ENCODE assay signal across 12 mouse cellular contexts in the genomic region with DNA sequence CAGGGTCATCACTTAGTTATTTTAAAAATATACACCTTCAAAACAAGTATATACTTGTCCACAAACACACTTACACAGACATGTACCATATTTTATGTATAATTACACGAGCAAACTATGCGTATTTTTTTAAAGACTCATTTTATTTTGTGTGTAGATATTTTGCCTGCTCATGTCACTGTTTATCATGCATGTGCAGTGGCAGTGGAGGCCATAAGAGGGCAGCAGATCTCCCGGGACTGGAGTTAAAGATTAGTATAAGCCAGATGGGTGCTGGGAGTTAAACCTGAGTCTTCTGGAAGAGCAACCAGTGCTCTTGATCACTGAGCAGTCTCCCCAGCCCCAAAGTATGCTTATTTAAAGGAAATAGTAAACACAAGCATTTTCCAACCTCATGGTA. TPM values are rescaled to one million over a fixed set of nuclear protein-coding genes. Genes with fewer than 3 reads are reported as not detected.
DNase-seq lines count a peak whose midpoint lies in the region; ATAC-seq and TF ChIP-seq lines count a peak whose summit lies in the region.
"Had no signal": no experiment of that assay in that cellular context is flagged by ENCODE, and none has a peak within 500 bp of the region (broad histone marks: within the 10 kb centered on the region; RNA-seq: fewer than 3 reads in every experiment).

No protein-coding gene starts in this region.

- no peak overlapping the region for H3K4me2 ChIP-seq in kidney, embryonic 16.5 days (replicated peaks; ENCODE audit: low read depth, low read length)
- H3K4me2 ChIP-seq in midbrain, postnatal 0 days (ENCODE audit: low read depth, low read length, poor library complexity, severe bottlenecking): no peak overlapping the region
- no peak overlapping the region for H3K4me2 ChIP-seq in midbrain, embryonic 11.5 days

- TF ChIP-seq CTCF in midbrain, postnatal 0 days (IDR thresholded peaks at IDR 0.05): peak; percentile 62

- no peaks in the 10 kb centered on the region for H3K4me1 ChIP-seq in kidney, embryonic 16.5 days (ENCODE audit: insufficient read depth, low read length)
- H3K4me1 ChIP-seq in midbrain, postnatal 0 days (ENCODE audit: insufficient read depth, low read length): no peaks in the 10 kb centered on the region
- H3K4me1 ChIP-seq in midbrain, embryonic 11.5 days (ENCODE audit: control insufficient read depth, insufficient read depth, low read length): no peaks in the 10 kb centered on the region

- ATAC-seq in kidney, embryonic 16.5 days (ENCODE audit: low FRiP score, low TSS enrichment): no peak
- ATAC-seq in midbrain, postnatal 0 days (ENCODE audit: low FRiP score): no peak
- ATAC-seq in midbrain, embryonic 11.5 days (ENCODE audit: low FRiP score): no peak
- ATAC-seq: intestine, embryonic 16.5 days had no signal

- 40% methylated on average over 3 of the region's 3 CpGs for WGBS in kidney, embryonic 16.5 days
- WGBS in midbrain, postnatal 0 days: 42% methylated on average over 3 of the region's 3 CpGs
- WGBS in midbrain, embryonic 11.5 days: 35% methylated on average over 3 of the region's 3 CpGs

- no peaks in the 10 kb centered on the region for H3K36me3 ChIP-seq in kidney, embryonic 16.5 days (ENCODE audit: insufficient read depth, low read length)
- no peaks in the 10 kb centered on the region for H3K36me3 ChIP-seq in midbrain, postnatal 0 days (ENCODE audit: insufficient read depth, low read length)
- H3K36me3 ChIP-seq in midbrain, embryonic 11.5 days (ENCODE audit: control insufficient read depth, insufficient read depth, low read length): no peaks in the 10 kb centered on the region
- H3K36me3 ChIP-seq: midbrain, embryonic 10.5 days had no signal

- no peaks in the 10 kb centered on the region; the same call in 1 of the 2 replicates for H3K9me3 ChIP-seq in kidney, embryonic 16.5 days (ENCODE audit: low read length)
- no peaks in the 10 kb centered on the region for H3K9me3 ChIP-seq in midbrain, postnatal 0 days (ENCODE audit: low read length)
- no peaks in the 10 kb centered on the region for H3K9me3 ChIP-seq in midbrain, embryonic 11.5 days (ENCODE audit: control insufficient read depth, low read length)
- H3K9me3 ChIP-seq: midbrain, embryonic 10.5 days had no signal

- peak; percentile 35 for DNase-seq in adrenal gland, postnatal 10 days
- DNase-seq in adrenal gland, adult 18-20 months (ENCODE audit: low spot score in 2 of 2): no peak
- peak; percentile 27 for DNase-seq in kidney, adult 18-20 months
- DNase-seq in midbrain, postnatal 0 days (ENCODE audit: low spot score): no peak
- no peak for DNase-seq in midbrain, embryonic 11.5 days (ENCODE audit: low spot score, missing footprints)
- peak; percentile 50 for DNase-seq in retina, postnatal 1 day
- no peak for DNase-seq in spleen, adult 18-20 months
- DNase-seq: cerebellum, adult 9-10 months had no signal

- H3K27me3 ChIP-seq in kidney, embryonic 16.5 days (ENCODE audit: insufficient read depth, low read length): peaks cover 27% of the 10 kb centered on the region
- H3K27me3 ChIP-seq in midbrain, postnatal 0 days (ENCODE audit: insufficient read depth, low read length): peaks cover 12% of the 10 kb centered on the region; the same call in 1 of the 2 replicates
- peaks cover 3% of the 10 kb centered on the region; the same call in 1 of the 2 replicates for H3K27me3 ChIP-seq in midbrain, embryonic 11.5 days (ENCODE audit: control insufficient read depth, insufficient read depth, low read length)

- H3K4me3 ChIP-seq in kidney, embryonic 16.5 days (ENCODE audit: low read length): no peak overlapping the region
- no peak overlapping the region for H3K4me3 ChIP-seq in midbrain, postnatal 0 days (ENCODE audit: low read depth, low read length)
- no peak overlapping the region for H3K4me3 ChIP-seq in midbrain, embryonic 11.5 days (ENCODE audit: low read depth, low read length)
- H3K4me3 ChIP-seq: midbrain, embryonic 10.5 days had no signal

- H3K9ac ChIP-seq in kidney, embryonic 16.5 days (replicated peaks; ENCODE audit: low read length): no peak overlapping the region
- no peak overlapping the region for H3K9ac ChIP-seq in midbrain, postnatal 0 days (replicated peaks; ENCODE audit: low read length, poor library complexity, severe bottlenecking)
- H3K9ac ChIP-seq in midbrain, embryonic 11.5 days (ENCODE audit: low read length): no peak overlapping the region

- no peak overlapping the region for H3K27ac ChIP-seq in kidney, embryonic 16.5 days (ENCODE audit: low read length)
- H3K27ac ChIP-seq in midbrain, postnatal 0 days (ENCODE audit: low read depth, low read length): no peak overlapping the region
- H3K27ac ChIP-seq in midbrain, embryonic 11.5 days (ENCODE audit: low read depth, low read length): no peak overlapping the region
- H3K27ac ChIP-seq: midbrain, embryonic 10.5 days had no signal

RNA-seq across cellular contexts. Expression of gene Pax9, which starts 16.8 kb away (rescaled TPM):
- total RNA-seq in adrenal gland, postnatal 10 days (2021): not detected
- not detected for total RNA-seq in adrenal gland, adult 18-20 months (2021)
- 0.06 and 0.18 TPM in 2 replicates for polyA plus RNA-seq in kidney, embryonic 16.5 days (2015; fragmentation: Nextera tagmentation; extraction: Ambion mirVana)
- not detected in 2 replicates for total RNA-seq in midbrain, postnatal 0 days (2014; rRNA removed)
- not detected in 2 replicates for polyA plus RNA-seq in midbrain, postnatal 0 days (2015; fragmentation: Nextera tagmentation; extraction: Ambion mirVana)
- polyA plus RNA-seq in midbrain, embryonic 11.5 days (2014; fragmentation: Nextera tagmentation; extraction: Ambion mirVana): 0.08 TPM in 2 replicates
- total RNA-seq: left cerebral cortex, postnatal 36 days had no signal
- polyA plus RNA-seq: intestine, embryonic 16.5 days had no signal

Comparison
In these comparisons a context has a peak if more than half of its experiments do, and no peak if none do; other contexts are left out.
1. DNase-seq: peak in adrenal gland, postnatal 10 days (single experiment), kidney, adult 18-20 months (single experiment) and retina, postnatal 1 day (single experiment); none in adrenal gland, adult 18-20 months (0 of 2), midbrain, postnatal 0 days (single experiment), midbrain, embryonic 11.5 days (single experiment) and spleen, adult 18-20 months (0 of 2).